Mouse (Mus musculus) fibroblast of lung, adult 2 months (primary cell): Measurements from ENCODE around the gene Aire.

Experiments used
- DNase-seq: peaks from one replicate; pipeline ENCODE4 v3.0.0-alpha.2; 2011; ENCODE audit warnings: low read depth

The Aire gene

DNA sequence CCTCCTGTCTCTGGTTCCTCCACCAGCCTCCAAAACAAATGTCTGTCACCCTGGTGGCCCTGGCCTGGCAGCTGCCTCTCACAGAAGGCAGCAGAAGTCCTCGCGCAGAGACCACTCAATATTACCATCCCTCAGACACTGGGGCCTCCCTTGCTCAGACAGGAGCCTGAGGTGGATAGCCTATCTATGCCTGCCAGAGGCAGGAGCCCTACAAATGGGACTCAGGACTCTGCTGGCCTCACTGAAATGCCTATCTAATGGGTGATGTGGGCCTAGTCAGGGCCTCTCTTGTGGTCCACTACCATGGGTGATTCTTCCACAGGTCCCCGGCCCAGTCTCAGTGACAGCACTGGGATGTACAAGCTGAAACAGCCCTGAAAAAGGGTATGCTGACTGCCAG, 35.2 kb downstream of the Aire start:
- DNase-seq: no peak

DNA sequence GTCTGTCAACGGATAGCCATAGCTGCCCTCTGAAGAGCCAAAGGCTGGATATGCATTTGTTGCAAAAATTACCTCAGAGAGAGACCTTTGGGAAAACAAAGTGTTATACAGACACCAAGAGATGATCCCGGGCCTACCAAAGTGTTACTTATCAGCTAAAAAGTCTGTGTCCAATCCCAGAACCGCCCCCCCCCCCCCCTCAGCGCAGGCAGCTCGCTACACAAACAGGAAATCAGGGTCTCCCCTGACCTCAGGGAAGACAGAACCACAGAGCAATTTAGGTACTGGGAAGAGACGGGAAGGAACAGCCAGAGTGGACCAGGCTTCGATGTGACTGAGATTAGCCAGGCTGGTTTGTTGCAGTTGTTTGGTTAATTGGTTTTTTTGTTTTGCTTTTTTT, 36.2 kb downstream of the Aire start:
- DNase-seq: no peak

DNA sequence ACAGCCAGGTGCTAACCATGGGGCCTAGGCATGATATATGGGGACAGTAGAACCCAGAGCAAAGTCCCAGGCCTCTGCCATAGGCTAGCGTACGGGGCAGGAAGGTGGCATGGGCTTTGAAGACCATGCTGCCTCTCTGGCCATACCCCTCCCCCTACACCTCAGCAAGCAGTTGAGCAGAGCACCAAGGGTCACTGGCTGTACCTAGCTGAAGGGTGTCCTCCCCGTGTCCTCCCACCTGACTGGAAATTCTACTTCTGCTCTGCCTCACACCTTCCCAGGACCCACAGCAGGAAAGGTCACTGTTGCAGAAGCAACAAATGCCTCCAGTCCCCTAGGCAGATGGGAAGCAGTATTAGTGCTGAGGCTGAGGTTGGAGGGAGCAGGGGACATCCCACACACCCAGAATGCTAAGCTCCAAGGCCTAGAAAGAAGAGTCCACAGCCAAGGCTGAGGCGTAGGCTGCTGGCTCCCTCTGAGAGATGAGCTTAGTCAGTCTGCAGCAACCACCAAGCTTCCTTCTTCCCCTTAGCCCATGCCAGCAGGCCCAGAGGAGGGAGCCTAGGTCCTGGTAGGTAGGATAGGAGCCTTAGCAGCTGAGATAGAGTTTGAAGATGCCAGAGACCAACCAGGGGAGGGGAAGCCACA, 37.5 kb downstream of the Aire start:
- DNase-seq: no peak

DNA sequence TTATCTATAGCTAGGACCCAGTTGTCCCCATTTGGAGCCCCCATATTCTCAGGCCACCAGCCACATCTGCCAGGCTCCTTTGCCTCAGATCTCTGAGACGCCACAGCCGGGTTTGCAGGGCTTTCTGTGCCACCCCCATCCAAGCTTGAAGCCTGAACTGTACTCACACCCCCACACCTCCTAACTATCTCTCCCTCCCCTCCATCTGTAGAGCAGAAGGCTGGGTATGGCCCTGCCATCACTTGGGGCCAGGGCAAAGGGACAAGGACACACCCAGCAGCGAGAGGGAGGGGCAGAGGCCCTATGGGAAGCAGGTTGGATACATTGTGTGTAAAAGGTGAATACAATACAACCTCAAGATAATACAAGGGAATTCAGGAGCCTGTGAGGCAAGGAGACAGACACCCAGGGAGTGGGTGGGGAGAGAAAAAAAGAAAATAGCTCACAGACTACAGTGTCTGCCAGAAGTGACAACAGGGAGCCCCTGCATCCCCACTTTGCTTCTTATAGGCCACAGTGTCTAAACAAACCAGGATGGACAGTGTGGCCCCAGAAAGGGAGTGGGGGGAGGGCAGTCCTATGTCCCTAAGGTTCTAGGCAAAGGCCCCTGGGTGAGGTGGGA, 38.8 kb downstream of the Aire start:
- no peak for DNase-seq

DNA sequence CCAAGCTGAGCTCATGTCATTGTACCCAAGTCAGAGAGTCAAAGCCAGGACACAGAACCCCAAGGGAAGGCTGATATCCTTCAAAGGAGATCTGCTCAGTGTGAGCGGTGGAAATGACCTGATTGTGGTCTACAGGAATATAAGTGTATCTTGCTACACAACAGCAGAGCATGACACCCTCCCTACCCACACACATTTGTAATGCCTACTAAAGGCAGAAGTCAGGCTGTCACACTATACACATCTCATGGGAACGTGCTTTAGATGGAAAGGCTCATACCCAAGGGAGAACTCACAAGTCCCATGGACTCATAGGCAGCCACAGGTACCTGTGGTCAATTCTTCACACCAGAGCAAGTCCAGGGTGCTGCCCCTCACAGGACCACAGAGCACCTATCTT, 41.1 kb downstream of the Aire start:
- no peak for DNase-seq

DNA sequence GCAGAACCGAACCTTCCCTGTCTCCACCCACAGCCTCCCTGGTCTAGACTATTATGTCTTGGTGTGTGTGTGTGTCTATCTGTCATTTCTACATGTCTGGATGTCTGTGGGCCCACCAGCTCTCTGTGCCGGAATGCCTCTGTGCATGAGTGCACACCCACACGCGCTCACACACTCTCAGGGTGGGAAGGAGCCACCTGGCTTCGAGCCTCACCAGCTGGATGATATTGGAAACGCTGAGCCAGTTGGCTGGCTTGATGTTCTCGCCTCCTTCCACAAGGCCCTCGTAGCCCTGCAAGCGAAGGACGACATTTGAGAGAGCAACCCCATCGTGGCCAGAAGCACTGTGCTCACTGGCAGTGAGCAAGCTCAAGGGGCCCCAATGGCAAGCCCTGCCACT, 41.6 kb downstream of the Aire start:
- DNase-seq: no peak

DNA sequence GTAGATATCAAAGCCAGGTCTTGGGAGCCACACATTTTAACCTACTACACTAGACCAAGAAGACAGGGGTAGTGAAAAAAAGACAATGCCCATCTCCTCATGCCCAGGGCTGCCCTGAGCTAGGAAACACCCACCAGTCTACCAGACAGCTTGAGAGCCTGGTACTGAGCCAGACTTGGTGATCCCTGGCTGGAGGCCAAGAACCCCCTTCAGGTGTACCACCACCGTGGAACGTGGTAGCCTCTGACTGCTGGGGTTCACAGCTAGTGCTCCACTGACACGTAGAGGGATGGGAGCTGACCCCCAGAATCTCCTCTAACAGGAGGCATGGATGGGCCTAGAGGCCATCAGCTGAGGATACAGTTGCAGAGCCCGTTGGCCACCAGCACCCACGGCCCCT, 43.2 kb downstream of the Aire start:
- DNase-seq: no peak

DNA sequence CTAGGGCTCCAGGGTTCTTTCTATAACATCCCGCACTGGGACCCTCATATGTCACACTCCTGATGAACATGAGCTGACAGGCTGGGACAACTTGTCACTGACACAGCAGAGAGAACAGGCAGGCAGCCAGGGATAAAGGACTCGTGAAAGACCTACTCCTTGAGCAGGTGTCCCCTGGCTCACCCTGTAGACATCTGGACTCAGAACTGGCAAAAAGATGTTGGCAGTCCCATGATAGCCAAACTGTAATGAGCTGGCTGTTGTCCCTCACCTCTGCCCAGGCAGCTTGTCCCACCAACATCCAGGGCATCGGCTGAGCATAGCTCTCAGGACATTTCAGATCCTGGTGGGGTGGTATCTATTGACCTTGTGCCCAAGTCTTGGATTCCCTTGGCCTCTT, 47.8 kb downstream of the Aire start:
- no peak for DNase-seq

DNA sequence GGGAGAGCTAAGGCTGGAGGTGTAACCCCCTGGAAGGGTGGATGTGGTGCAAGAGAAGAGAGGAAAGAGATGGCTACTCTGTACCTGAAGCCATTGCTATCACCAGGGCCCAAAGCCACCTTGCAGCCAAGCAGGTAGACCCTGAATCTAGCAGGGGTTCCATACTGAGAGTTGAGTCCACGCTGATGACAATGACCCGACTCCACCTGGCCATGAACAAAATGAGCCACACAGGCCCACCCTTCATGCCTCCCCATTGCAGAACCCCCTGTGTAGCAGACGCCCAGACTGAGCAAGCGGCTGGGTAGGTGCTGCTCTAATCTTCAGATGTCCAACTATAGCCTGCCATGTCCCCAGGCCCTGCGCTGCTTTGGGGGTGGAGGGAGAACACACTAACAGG, 57.6 kb downstream of the Aire start:
- no peak for DNase-seq

DNA sequence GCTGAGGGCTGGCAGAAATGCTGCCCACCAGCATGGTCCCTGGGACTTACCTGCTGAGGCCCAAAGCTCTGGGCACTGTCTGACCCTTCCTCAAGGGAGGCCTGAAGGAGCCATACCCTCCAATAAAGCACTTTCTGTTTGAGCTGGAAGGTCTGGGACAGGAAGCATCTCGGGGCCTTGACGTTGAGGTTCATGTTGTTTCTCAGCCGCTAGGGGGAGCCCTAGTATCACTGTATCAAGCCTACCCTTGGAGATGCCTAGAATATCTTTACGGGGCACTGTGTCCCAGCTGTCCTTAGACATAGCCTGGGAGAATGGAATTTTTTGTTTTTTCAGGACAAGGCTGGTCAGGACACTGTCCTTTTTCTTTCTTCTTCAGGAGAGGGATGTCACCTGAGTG, 58.8 kb downstream of the Aire start:
- DNase-seq: peak; percentile 36
